Mouse (Mus musculus) gastrocnemius, postnatal 25 days (tissue): Measurements from ENCODE around the gene Vwa1. TPM values are rescaled to one million over a fixed set of nuclear protein-coding genes. Genes with fewer than 3 reads are reported as not detected.
A peak's percentile ranks its signal among the peaks of the same experiment; 100 is the strongest.
"Not testable (repeated sequence)": the region's sequence is repeated elsewhere in the genome, so short reads cannot be mapped to it uniquely, and the experiment has no call there.

Experiments used
- DNase-seq: peaks from one replicate; pipeline ENCODE4 v3.0.0; 2022
- microRNA-seq, 2 experiments: library from miRNA; unstranded; fragments of <30 nt; microRNA quantifications; one replicate each; pipeline ENCODE4 v1.2.0; 2021; ENCODE audit warnings: borderline replicate concordance in 2 of 2
- total RNA-seq, 2 experiments: library from RNA; stranded (reverse); gene quantifications; 1 replicate in 1 of 2; 2 replicates in 1 of 2; pipeline ENCODE4 v1.2.3; 2021

Gene Vwa1
- total RNA-seq, 2 experiments from 2014 or later = 5.0 to 5.4 TPM

GRCm38 (mm10) chr4:155745136-155745535 is 29.4 kb downstream of the Vwa1 start:
- DNase-seq = no peak

- no peak for DNase-seq
Observed at GRCm38 (mm10) chr4:155744474-155744873, 30.0 kb downstream of the Vwa1 start.

DNA sequence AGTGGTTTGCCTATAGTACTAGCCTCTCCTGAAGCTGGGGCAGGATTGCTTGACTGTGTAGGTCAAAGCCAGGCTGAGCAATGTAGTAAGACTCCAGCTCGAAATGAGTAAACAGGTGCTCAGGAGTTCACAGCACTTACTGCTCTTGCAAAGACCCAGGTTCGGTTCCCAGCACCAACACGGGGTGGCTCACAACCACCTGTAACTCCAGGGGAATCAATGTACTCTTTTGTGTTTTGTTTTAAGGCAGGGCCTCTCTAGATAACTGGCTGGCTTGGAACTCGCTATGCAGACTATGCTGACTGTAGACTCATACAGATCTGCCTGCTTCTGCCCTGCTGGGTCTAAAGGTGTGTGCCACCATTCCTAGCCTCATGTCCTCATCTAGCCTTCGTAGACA is 31.8 kb downstream of the Vwa1 start:
- DNase-seq = no peak

GRCm38 (mm10) chr4:155740681-155741080 is 33.8 kb downstream of the Vwa1 start:
- DNase-seq = not testable (repeated sequence)

GRCm38 (mm10) chr4:155739741-155740636 is 34.5 kb downstream of the Vwa1 start:
- DNase-seq = no peak

DNA sequence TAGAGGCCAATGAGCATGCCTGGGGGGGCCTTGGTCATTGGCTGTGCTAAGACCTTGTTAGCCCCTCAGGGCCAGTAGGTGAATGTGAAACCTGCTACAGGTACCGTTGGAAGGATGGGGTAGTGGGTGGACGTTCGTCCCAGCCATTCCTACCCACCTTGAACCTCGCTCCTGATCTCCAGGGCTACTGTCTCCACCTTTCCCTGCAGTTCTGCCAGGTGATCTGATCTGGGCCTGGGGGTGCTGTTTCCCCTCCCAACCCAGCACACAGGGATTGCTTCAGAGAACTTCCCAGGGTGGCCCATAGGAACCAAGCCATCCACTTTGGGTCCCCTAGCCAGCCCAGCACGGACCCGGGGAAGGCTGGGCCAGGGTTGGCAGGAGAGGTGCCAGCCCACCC is 35.3 kb downstream of the Vwa1 start:
- no peak for DNase-seq

DNA sequence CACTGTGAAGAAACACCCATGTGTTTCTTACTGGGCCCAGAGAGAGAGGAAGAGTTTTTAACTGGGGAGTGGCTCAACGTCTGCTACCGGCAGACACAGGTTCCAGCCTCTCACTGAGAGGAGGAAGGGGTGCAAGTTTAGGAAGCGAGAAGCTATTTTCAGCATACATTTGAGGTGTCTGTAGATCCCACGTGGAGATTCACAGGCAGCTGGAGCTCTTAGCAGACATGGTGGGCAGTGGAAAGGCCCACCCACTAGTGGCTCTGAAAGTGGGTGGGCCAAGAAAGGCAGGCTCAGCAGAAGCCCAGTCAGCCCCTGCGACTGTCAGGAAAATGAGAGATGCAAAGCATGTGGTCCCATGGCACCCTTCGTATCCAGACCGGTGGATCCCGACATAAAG is 36.2 kb downstream of the Vwa1 start:
- DNase-seq = no peak

GRCm38 (mm10) chr4:155736421-155736820 is 38.1 kb downstream of the Vwa1 start:
- no peak for DNase-seq

DNA sequence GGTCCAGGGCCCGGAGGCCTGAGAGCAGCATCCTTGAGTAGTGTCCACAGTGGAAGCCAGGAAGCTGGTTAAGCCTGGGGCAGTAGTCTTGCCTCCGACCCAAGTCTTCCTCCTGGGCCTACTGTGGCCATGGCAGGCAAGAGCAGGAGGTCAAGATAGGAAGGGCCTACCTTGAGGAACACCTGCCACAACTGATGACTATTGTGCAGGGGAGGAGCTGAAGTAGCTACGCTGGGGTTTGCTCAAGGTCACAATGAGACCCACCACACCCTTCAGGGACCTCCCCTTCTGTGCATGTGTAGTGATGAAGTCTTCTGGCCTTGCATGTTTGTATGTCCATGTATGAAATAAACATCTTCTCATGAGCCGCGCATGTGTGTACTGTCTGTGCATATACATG is 38.7 kb downstream of the Vwa1 start:
- DNase-seq = no peak

- DNase-seq = peak; percentile 43
Observed at GRCm38 (mm10) chr4:155734951-155735702, 39.4 kb downstream of the Vwa1 start.

GRCm38 (mm10) chr4:155734350-155734941 is 40.1 kb downstream of the Vwa1 start, which contains the start of gene Tmem240:
Gene Tmem240, plus strand, starts transcription at chr4:155734800.
- peak; percentile 92 for DNase-seq

GRCm38 (mm10) chr4:155733267-155733666 is 41.2 kb downstream of the Vwa1 start:
- DNase-seq = no peak

DNA sequence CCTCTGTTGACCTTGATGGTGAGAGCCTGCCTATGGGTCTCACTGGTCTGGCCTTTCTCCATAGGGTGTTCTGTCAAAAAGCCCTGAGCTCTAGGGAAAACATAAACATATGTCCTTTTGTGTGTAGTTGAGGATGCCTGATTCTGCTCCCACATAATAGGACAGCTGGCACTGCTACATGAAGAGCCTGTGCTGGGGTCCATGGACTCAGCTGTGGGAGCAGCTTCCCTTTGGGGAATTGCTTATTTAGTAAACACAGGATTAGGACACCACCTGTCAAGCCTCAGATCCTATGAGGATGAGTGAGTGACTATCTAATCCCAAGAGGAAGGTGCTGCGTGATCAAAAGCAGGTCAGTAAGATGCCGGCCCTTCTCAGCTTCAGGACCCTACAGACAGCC is 46.5 kb downstream of the Vwa1 start:
- DNase-seq = no peak

DNA sequence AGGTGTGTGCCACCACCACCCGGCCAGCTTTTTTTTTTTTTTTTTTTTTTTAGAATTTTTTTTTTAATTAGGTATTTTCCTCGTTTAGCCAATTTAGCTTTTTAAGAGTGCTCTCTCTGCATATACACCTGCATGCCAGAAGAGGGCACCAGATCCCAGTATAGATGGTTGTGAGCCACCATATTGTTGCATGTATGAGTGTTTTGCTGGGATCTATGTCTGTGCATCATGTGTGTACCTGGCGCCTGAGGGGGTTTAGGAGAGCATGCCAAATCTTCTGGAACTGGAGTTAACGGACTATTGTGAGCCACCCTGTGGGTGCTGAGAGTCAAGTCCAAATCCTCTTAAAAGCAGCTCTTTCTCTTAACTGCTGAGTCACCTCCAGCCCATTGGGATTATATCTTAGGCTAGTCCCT is 52.8 kb downstream of the Vwa1 start:
- DNase-seq = no peak

Small RNAs within 50 kb of the gene (microRNA-seq; reads per million reads assigned to microRNA genes)
- 0 reads per million in 2 experiments for gene Gm27743

Other genes starting within 250 kb of the Vwa1 start
- 10 to 100 TPM; 17.3 to 19.2 TPM for gene Nadk, start 212.3 kb downstream of the Vwa1 start, total RNA-seq
- gene Slc35e2, start 173.3 kb downstream of the Vwa1 start, total RNA-seq = 1 to 10 TPM; 3.7 TPM
- 10 to 100 TPM; 25.9 to 26.1 TPM for gene Cdk11b, start 149.8 kb downstream of the Vwa1 start, total RNA-seq
- gene Gm10563, start 129.3 kb downstream of the Vwa1 start, total RNA-seq = not detected
- 1 to 10 TPM; 3.0 to 5.0 TPM for gene Mmp23, start 121.3 kb downstream of the Vwa1 start, total RNA-seq
- gene Mib2, start 105.5 kb downstream of the Vwa1 start, total RNA-seq = 10 to 100 TPM; 14.4 to 14.5 TPM
- gene Fndc10, start 80.4 kb downstream of the Vwa1 start, total RNA-seq = 1 to 10 TPM; 1.5 to 1.7 TPM
- gene Ssu72, start 69.9 kb downstream of the Vwa1 start, total RNA-seq = 10 to 100 TPM; 32.4 to 36.3 TPM
- gene Tmem240, start 39.9 kb downstream of the Vwa1 start, total RNA-seq = under 1 TPM; 0.26 to 0.27 TPM
- gene Atad3a, start 13.6 kb downstream of the Vwa1 start, total RNA-seq = 10 to 100 TPM; 26.3 to 31.4 TPM
- gene Tmem88b, start 11.2 kb upstream of the Vwa1 start, total RNA-seq = under 1 TPM; 0.88 to 0.92 TPM
- gene Ankrd65, start 15.7 kb upstream of the Vwa1 start, total RNA-seq = not detected
- gene Mrpl20, start 28.2 kb upstream of the Vwa1 start, total RNA-seq = 10 to 100 TPM; 45.1 to 47.7 TPM
- gene Ccnl2, start 37.8 kb upstream of the Vwa1 start, total RNA-seq = 10 to 100 TPM; 20.4 to 26.6 TPM
- 10 to 100 TPM; 68.4 to 70.9 TPM for gene Aurkaip1, start 56.6 kb upstream of the Vwa1 start, total RNA-seq
- 10 to 100 TPM; 37.5 to 37.6 TPM for gene Mxra8, start 65.0 kb upstream of the Vwa1 start, total RNA-seq
- gene Dvl1, start 72.7 kb upstream of the Vwa1 start, total RNA-seq = 100 to 1,000 TPM in 1 of 2 experiments, 10 to 100 TPM in 1; 100.0 to 103 TPM
- gene Tas1r3, start 88.7 kb upstream of the Vwa1 start, total RNA-seq = under 1 TPM in 1 of 2 experiments, not detected in 1; 0.11 TPM
- gene Cptp, start 94.7 kb upstream of the Vwa1 start, total RNA-seq = 10 to 100 TPM; 15.6 to 16.6 TPM
- 10 to 100 TPM; 14.1 to 17.9 TPM for gene Ints11, start 94.8 kb upstream of the Vwa1 start, total RNA-seq
- 10 to 100 TPM; 10.2 to 11.2 TPM for gene Pusl1, start 117.1 kb upstream of the Vwa1 start, total RNA-seq
- gene Acap3, start 117.1 kb upstream of the Vwa1 start, total RNA-seq = 10 to 100 TPM in 1 of 2 experiments, 1 to 10 TPM in 1; 7.2 to 10.4 TPM
- gene Ube2j2, start 169.1 kb upstream of the Vwa1 start, total RNA-seq = 10 to 100 TPM; 50.2 to 50.8 TPM
- 10 to 100 TPM; 14.7 to 16.1 TPM for gene C1qtnf12, start 187.6 kb upstream of the Vwa1 start, total RNA-seq
- gene B3galt6, start 218.0 kb upstream of the Vwa1 start, total RNA-seq = 1 to 10 TPM; 1.2 to 1.6 TPM
- gene Sdf4, start 218.2 kb upstream of the Vwa1 start, total RNA-seq = 10 to 100 TPM; 67.0 to 79.3 TPM
- gene Tnfrsf4, start 239.1 kb upstream of the Vwa1 start, total RNA-seq = under 1 TPM; 0.51 to 0.80 TPM